Mouse (Mus musculus): ENCODE data around the gene Olfr1410.

GRCm38 (mm10) chr1:92654676-92655075 lies 49.1 kb downstream of the Olfr1410 start:
- TF ChIP-seq POLR2A (IDR thresholded peaks at IDR 0.05; ENCODE audit: insufficient read depth, low read depth, low read length): no peak
- no peak for TF ChIP-seq CTCF (IDR thresholded peaks at IDR 0.05)
- TF ChIP-seq EP300 (IDR thresholded peaks at IDR 0.05; ENCODE audit: insufficient read depth, low read depth, low read length): no peak

All from heart, adult 2 months (tissue).